Mouse (Mus musculus) hindbrain, postnatal 0 days (tissue): Measurements from ENCODE around the gene Nat8f3. TPM values are rescaled to one million over a fixed set of nuclear protein-coding genes. Genes with fewer than 3 reads are reported as not detected.
"Not testable (repeated sequence)": the region's sequence is repeated elsewhere in the genome, so short reads cannot be mapped to it uniquely, and the experiment has no call there.

Experiments used
- ATAC-seq: fragments of 200-750 bp; cut with Nextera tagmentation; 2 replicates; pipeline ENCODE4 v1.8.0; 2017; ENCODE audit warnings: mild to moderate bottlenecking, moderate TSS enrichment, moderate library complexity
- DNase-seq: peaks from one replicate; pipeline ENCODE4 v3.0.0-alpha.2; 2015; ENCODE audit warnings: low spot score
- H3K27ac ChIP-seq: fragments of 300-500 bp; sonication (generic); 2 replicates; pipeline ENCODE4 v1.5.1; 2014; ENCODE audit warnings: mild to moderate bottlenecking
- H3K27me3 ChIP-seq: fragments of 300-500 bp; sonication (generic); 2 replicates; pipeline ENCODE4 v1.6.1; 2014; ENCODE audit warnings: low read length, mixed read lengths; ENCODE audit not compliant: insufficient read depth
- H3K36me3 ChIP-seq: fragments of 300-500 bp; sonication (generic); 2 replicates; pipeline ENCODE4 v1.6.1; 2014; ENCODE audit warnings: low read length, mixed read lengths; ENCODE audit not compliant: insufficient read depth
- H3K4me1 ChIP-seq: fragments of 300-500 bp; sonication (generic); 2 replicates; pipeline ENCODE4 v1.6.1; 2014; ENCODE audit warnings: antibody characterized with exemption, low read length, mixed read lengths; ENCODE audit not compliant: insufficient read depth
- H3K4me2 ChIP-seq: fragments of 300-500 bp; sonication (generic); 2 replicates; pipeline ENCODE4 v1.6.1; 2014; ENCODE audit warnings: low read depth, mild to moderate bottlenecking, low read length, moderate library complexity, mixed read lengths
- H3K4me3 ChIP-seq: fragments of 300-500 bp; sonication (generic); 2 replicates; pipeline ENCODE4 v1.5.1; 2014; ENCODE audit warnings: low read length
- H3K9ac ChIP-seq: fragments of 300-500 bp; sonication (generic); replicated peaks from 2 replicates; pipeline ENCODE4 v1.6.1; 2014; ENCODE audit warnings: mild to moderate bottlenecking, low read length, moderate library complexity, mixed read lengths
- H3K9me3 ChIP-seq: fragments of 300-500 bp; sonication (generic); 2 replicates; pipeline ENCODE4 v1.6.1; 2016; ENCODE audit warnings: low read length, mixed read lengths
- CTCF ChIP-seq: IDR thresholded peaks from 2 replicates; pipeline ENCODE4 v1.5.1; 2016; ENCODE audit warnings: antibody characterized with exemption, control low read depth, low read depth
- WGBS: fragments of 180-500 bp; shearing (Covaris S2); extraction: QIAGEN DNeasy Blood & Tissue Kit; methylation state at CpG from one replicate; pipeline ENCODE4 v1.1.7; 2014; 5-methylcytosine and 5-hydroxymethylcytosine counted together
- polyA plus RNA-seq: library from polyadenylated mRNA; unstranded; fragments of >200 nt; fragmentation: Nextera tagmentation; extraction: Ambion mirVana; gene quantifications from 2 replicates; pipeline ENCODE4 v1.2.1, GENCODE M21; 2015
- total RNA-seq: library from RNA; depleted of rRNA; stranded (reverse); fragments of >200 nt; gene quantifications from 2 replicates; pipeline ENCODE4 v1.2.3, GENCODE M21; 2014; rRNA removed

The Nat8f3 gene
- total RNA-seq (not detected in 2 replicates), polyA plus RNA-seq (0.15 and 0.23 TPM in 2 replicates)

DNA sequence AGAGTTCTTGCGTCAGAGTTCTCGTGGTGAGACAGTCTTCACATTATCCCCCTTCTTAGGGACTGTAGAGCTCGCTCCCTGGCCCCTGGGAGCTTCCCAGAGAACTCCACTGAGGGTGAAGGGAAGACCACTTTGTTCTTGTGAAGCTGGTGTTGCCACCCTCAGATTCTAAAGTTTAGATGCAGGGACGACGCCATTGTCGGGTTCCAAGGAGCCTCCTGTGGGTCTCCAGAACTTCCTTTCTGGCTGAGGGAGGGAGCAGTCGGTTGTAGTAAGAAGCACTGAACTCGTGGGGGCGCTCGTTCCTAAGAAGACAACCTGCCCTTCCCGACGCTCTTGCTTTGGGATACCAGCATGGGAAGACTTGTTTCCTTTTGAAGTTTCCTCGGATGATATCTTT, at the start of gene Nat8f3:
TSS of gene Nat8f3 (minus strand) at position 223 of the 400 bp plus-strand sequence.
- not testable (repeated sequence) for H3K27ac ChIP-seq, H3K9ac ChIP-seq, ATAC-seq, H3K4me1 ChIP-seq, H3K9me3 ChIP-seq, H3K36me3 ChIP-seq, H3K4me3 ChIP-seq, H3K27me3 ChIP-seq, H3K4me2 ChIP-seq
- TF ChIP-seq CTCF, result 0 out of 2 replicates have a peak, but pooled peaks have one; percentile 19
- 59% methylated on average over 13 of the region's 13 CpGs for WGBS
- DNase-seq, result peak; percentile 25

- Histone ChIP-seq H3K4me2 (no peak overlapping the region), H3K9me3 (no peaks in the 10 kb centered on the region), H3K36me3 (no peaks in the 10 kb centered on the region), H3K27me3 (no peaks in the 10 kb centered on the region), H3K4me3 (no peak overlapping the region), H3K4me1 (no peaks in the 10 kb centered on the region), H3K9ac (no peak overlapping the region), H3K27ac (no peak overlapping the region)
- ATAC-seq (no peak), DNase-seq (no peak)
- TF ChIP-seq CTCF, result no peak
- WGBS, result 93% methylated on average over 2 of the region's 2 CpGs
Observed at GRCm38 (mm10) chr6:85813339-85813738, 47.8 kb upstream of the Nat8f3 start.

GRCm38 (mm10) chr6:85810942-85811537, 45.5 kb upstream of the Nat8f3 start:
- not testable (repeated sequence) for ATAC-seq
- 78% methylated on average over 2 of the region's 3 CpGs for WGBS

GRCm38 (mm10) chr6:85810514-85810913, 45.0 kb upstream of the Nat8f3 start:
- H3K9me3 ChIP-seq, H3K36me3 ChIP-seq, H3K27ac ChIP-seq, DNase-seq, H3K27me3 ChIP-seq, H3K4me3 ChIP-seq, H3K4me1 ChIP-seq, ATAC-seq, H3K4me2 ChIP-seq, H3K9ac ChIP-seq: not testable (repeated sequence)
- WGBS, result 93% methylated on average over 2 of the region's 3 CpGs

More at GRCm38 (mm10) chr6:85810942-85811537, 45.5 kb upstream of the Nat8f3 start:
- not testable (repeated sequence) for H3K4me1 ChIP-seq, H3K9ac ChIP-seq, H3K9me3 ChIP-seq, H3K4me3 ChIP-seq, H3K27ac ChIP-seq, H3K4me2 ChIP-seq, H3K36me3 ChIP-seq, H3K27me3 ChIP-seq, DNase-seq

DNA sequence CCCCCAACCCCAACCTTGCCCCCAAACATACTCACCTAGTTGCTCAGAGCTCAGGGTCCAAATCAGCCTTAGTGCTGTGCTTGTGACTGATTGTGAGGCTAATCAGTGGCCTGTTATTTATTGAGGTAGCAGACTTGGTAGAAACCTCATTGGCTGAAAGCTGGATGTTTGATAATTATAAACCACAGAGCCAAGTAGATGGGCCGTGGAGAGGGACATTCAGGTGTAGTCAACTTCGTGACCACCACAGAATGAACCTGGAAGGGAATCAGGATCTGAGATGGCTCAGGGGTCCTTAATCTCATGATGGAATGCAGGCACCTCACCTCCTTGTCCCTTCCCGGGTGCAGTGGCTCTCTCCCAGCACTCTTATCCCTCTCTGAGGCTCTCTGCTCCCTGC, 44.2 kb upstream of the Nat8f3 start:
- 87% methylated on average over 2 of the region's 3 CpGs for WGBS
- not testable (repeated sequence) for H3K27ac ChIP-seq, H3K9ac ChIP-seq, H3K4me1 ChIP-seq, H3K4me3 ChIP-seq, H3K27me3 ChIP-seq, H3K36me3 ChIP-seq, ATAC-seq, H3K4me2 ChIP-seq, DNase-seq, H3K9me3 ChIP-seq

GRCm38 (mm10) chr6:85803180-85803579, 37.6 kb upstream of the Nat8f3 start:
- not testable (repeated sequence) for H3K4me3 ChIP-seq, H3K36me3 ChIP-seq, ATAC-seq, H3K4me2 ChIP-seq, H3K9me3 ChIP-seq, H3K4me1 ChIP-seq, H3K27ac ChIP-seq, H3K9ac ChIP-seq, H3K27me3 ChIP-seq, DNase-seq
- WGBS, result 58% methylated on average over 5 of the region's 5 CpGs

DNA sequence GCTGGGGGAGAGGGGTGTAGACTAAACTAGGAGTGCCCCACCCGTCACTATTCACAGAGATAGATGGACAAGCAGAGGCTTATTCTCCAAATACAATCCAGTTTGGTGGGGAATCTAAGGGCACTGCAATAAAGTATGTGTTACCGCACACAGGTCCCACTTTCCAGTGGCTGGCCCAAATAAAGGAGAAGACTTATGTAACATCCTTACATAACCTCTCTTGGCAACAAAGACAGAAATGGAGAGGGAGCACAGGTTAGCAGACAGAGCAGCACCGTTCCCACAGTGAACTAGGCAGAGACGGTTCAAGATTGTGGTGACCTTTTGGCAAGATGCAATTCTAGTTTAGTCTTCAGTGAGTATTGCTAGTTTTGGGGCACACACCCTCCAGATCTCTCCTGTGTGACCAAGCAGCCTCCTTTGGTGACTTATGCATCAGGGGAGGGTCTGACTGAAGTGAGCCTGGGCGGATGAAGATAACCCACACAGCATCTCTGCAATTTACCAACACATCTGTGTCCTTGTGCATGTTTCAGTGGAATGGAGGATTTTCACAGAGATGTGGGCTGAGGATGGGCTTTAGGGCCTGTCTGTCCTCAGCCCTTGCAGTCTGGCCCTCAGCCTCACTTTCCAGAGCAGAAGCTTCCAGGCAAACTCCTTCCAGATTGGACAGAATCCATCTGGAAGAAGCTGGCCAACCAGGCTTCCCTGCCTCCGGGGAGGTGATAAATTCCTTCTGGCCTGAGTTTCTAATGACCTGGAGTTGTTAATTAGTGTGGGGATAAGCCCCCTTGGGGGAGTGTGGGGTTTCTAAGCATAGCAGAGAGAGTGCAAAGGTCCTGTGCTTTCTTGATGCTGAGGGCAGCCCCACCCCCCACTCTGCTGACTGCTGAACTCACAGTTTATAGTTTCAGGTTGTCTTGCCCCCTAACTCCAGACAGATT, 2.2 kb downstream of the Nat8f3 start:
- 82% methylated on average over 5 of the region's 6 CpGs for WGBS

DNA sequence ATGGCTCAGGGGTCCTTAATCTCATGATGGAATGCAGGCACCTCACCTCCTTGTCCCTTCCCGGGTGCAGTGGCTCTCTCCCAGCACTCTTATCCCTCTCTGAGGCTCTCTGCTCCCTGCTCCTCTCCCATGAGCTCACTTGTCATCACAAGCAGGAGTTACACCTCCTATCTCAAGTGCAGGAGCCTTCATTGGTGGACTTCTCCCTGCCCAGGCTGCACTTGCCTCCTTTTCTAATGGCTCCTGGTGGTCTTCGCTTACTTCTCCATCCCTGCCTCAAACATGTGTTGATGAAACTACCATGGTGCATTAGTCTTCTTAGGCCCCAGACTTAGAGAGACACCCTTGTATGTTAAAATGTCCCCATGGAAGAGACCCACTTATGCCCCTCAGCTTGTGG, 2.9 kb downstream of the Nat8f3 start:
- not testable (repeated sequence) for H3K36me3 ChIP-seq, H3K9ac ChIP-seq, H3K27me3 ChIP-seq, H3K27ac ChIP-seq, H3K4me2 ChIP-seq, H3K4me3 ChIP-seq, H3K4me1 ChIP-seq, H3K9me3 ChIP-seq, DNase-seq, ATAC-seq
- WGBS, result 97% methylated on average over 1 of the region's 2 CpGs

More for the DNA sequence above, 2.2 kb downstream of the Nat8f3 start:
- H3K9ac ChIP-seq, H3K27me3 ChIP-seq, DNase-seq, H3K9me3 ChIP-seq, H3K36me3 ChIP-seq, H3K4me3 ChIP-seq, H3K4me1 ChIP-seq, H3K4me2 ChIP-seq, H3K27ac ChIP-seq, ATAC-seq: not testable (repeated sequence)

DNA sequence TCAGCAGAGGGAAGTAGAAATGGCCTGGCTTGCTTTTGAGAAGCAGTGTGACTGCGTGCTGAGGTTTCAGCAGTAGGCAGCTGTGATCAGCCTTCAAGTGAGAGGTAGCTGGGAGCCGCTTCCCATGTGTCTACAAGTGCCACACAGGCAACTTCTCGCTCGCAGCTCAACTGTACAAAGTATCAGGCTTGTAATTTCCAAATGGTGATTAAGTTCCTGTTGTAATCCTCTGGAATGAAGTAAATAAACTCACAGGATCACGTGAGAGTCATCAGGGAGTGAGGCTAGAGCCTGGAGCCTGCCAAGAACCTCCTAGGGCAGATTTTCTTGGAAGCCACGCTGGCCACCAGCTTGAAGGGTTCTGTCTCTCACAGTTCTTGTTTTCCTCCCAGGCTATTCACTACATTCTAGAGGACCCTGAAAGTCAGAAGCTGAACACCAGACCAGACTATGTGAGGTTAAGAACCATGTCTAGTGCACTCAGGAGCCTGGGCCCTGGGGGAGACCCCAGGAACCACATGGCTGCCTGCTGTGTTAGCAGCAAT, 9.8 kb downstream of the Nat8f3 start:
- not testable (repeated sequence) for H3K27ac ChIP-seq, H3K4me2 ChIP-seq, H3K36me3 ChIP-seq, H3K27me3 ChIP-seq, DNase-seq, H3K4me3 ChIP-seq, H3K9ac ChIP-seq, H3K4me1 ChIP-seq, ATAC-seq, H3K9me3 ChIP-seq
- WGBS, result 67% methylated on average over 2 of the region's 6 CpGs
